Mouse (Mus musculus) forebrain, embryonic 13.5 days (tissue): ENCODE results near the gene Gm648. TPM values are rescaled to one million over a fixed set of nuclear protein-coding genes. Genes with fewer than 3 reads are reported as not detected.

Experiments
- microRNA-seq: library from miRNA; unstranded; fragments of <30 nt; microRNA quantifications from one replicate; pipeline ENCODE4, GENCODE M21; 2016
- polyA plus RNA-seq: library from polyadenylated mRNA; unstranded; fragments of >200 nt; fragmentation: Nextera tagmentation; extraction: Ambion mirVana; gene quantifications from 2 replicates; pipeline ENCODE4 v1.2.1, GENCODE M21; 2015

Gene Gm648
- polyA plus RNA-seq, 1 experiment from 2014 or later = not detected

Small RNA genes within 50 kb of the gene (microRNA-seq; reads per million reads assigned to microRNA genes)
- gene Mir5116 = not detected

Other genes with a start within 250 kb of the Gm648 start
- 3.9 and 4.5 TPM in 2 replicates for gene Zfp449, start 203.2 kb downstream of the Gm648 start, polyA plus RNA-seq
- 6.3 and 9.0 TPM in 2 replicates for gene Smim10l2a, start 175.0 kb downstream of the Gm648 start, polyA plus RNA-seq
- gene Gm2174, start 101.6 kb downstream of the Gm648 start, polyA plus RNA-seq = 1.4 and 1.5 TPM in 2 replicates
- gene Ints6l, start 94.7 kb downstream of the Gm648 start, polyA plus RNA-seq = 16.4 and 19.4 TPM in 2 replicates
- not detected in 2 replicates for gene Gm10477, start 24.9 kb downstream of the Gm648 start, polyA plus RNA-seq
- 48.7 and 53.1 TPM in 2 replicates for gene Mmgt1, start 48.5 kb upstream of the Gm648 start, polyA plus RNA-seq
- 25.0 and 32.5 TPM in 2 replicates for gene Slc9a6, start 60.2 kb upstream of the Gm648 start, polyA plus RNA-seq
- gene Fhl1, start 182.2 kb upstream of the Gm648 start, polyA plus RNA-seq = 138 and 154 TPM in 2 replicates